Mouse (Mus musculus): ENCODE results near the gene Zp3.
A peak's percentile ranks its signal among the peaks of the same experiment; 100 is the strongest.

- TF ChIP-seq POLR2A (IDR thresholded peaks at IDR 0.05; ENCODE audit: low read depth, low read length) (peak; percentile 99), CTCF (IDR thresholded peaks at IDR 0.05; ENCODE audit: borderline replicate concordance, insufficient read depth, low read length) (peak; percentile 8; the same call in 1 of the 2 replicates)
These were observed 45.3 kb upstream of the Zp3 start, which contains the start of gene Ywhag for GRCm38 (mm10) chr5:135934481-135935175.
